Mouse (Mus musculus) layer of hippocampus, adult 18-20 months (tissue): ENCODE results near the gene Adgrg3. TPM values are rescaled to one million over a fixed set of nuclear protein-coding genes. Genes with fewer than 3 reads are reported as not detected.

Experiments used
- DNase-seq, 2 experiments: peaks; one replicate each; pipeline ENCODE4 v3.0.0; 2022; ENCODE audit warnings: low spot score in 2 of 2
- total RNA-seq, 2 experiments: library from RNA; stranded (reverse); gene quantifications; 2 replicates each; pipeline ENCODE4 v1.2.3; 2021

The Adgrg3 gene
- total RNA-seq, 2 experiments from 2014 or later: 0.48 TPM; not detected in 1

- no peak for DNase-seq
These were observed 61.8 kb downstream of the Adgrg3 start for GRCm38 (mm10) chr8:95079305-95079704.

- DNase-seq: peak; percentile 99
These were observed 63.2 kb downstream of the Adgrg3 start, which contains the start of gene Katnb1 for GRCm38 (mm10) chr8:95080381-95081341. TSS of gene Katnb1 (plus strand) at chr8:95081186.

DNA sequence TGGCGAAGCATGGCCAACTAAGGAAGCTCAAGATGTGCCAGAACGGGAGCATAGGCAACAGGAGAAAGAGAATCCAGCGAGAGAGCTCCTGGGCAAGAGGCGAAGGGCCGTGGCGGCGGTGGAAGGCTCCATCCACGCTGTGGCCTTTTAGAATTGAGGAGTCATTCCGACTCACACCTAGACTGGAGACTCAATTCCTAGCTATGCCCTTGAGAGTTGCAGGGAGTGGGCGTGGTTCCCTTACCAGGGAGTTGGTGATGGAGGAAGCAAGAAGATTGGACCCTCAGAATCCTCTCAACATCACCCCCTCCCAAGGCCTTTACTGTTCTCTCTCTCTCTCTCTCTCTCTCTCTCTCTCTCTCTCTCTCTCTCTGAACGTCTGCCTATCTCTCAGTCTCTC lies 64.2 kb downstream of the Adgrg3 start:
- no peak for DNase-seq

DNA sequence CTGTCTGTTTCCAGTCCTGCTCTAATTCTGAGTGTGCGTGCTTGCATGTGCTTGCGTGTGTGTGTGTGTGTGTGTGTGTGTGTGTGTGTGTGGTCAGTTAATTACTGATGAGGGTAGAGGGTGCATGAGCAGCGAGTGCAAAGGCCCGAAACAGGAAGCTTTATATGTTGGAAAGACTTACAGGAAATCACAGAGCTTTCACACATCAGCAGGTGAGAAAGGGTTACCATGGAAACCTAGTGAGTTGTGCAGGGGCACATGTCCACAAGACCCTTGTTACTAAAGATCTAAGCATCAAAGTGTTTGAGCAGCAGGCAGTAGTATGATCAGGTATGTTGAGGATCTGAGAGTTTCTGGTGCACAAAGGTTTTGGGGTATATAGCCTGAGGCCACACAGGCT lies 66.8 kb downstream of the Adgrg3 start:
- no peak for DNase-seq

- no peak for DNase-seq
These were observed 67.4 kb downstream of the Adgrg3 start for GRCm38 (mm10) chr8:95084744-95085431.

DNA sequence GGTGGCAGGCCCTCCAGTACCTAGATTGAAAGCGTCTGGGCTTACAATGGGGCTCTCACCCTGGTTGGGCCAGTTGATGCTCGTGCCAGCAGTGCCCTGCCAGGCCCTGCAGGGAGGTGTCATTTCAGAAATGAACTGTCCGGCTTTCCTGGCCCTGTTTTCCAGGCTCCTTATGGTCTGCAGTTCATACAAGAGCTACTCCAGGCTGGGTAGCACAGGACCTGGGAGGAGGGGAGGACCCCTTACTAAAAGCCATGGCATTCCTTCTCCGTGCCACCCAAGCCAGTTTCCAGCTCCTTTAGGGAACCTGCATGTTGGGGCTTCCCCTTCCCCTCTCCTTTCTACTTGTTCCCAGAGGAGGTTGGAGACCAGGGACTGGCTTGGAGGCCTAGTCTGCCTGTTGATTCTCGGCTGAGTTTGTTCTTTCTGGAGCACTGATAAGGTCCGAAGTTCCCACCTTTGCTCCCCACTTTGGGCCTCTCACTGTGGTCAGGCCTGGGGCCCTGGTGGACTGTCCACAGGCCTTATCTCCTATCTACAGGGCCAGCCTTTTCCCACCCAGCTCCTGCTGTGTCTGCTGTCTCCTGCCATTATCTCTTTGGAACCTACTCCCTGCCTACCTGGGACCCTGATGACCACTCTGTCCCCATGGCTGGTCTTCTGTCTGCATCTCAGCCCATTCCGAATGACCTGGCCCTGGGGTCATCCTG lies 68.1 kb downstream of the Adgrg3 start:
- no peak for DNase-seq

- no peak for DNase-seq
These were observed 76.1 kb downstream of the Adgrg3 start for GRCm38 (mm10) chr8:95093574-95093973.

Other genes with a start within 250 kb of the Adgrg3 start
- gene Cx3cl1, start 245.7 kb upstream of the Adgrg3 start, total RNA-seq: 100 to 1,000 TPM; 400 to 401 TPM
- 1 to 10 TPM; 4.7 to 4.9 TPM for gene Ccl17, start 207.2 kb upstream of the Adgrg3 start, total RNA-seq
- gene Coq9, start 179.4 kb upstream of the Adgrg3 start, total RNA-seq: 10 to 100 TPM; 75.1 to 91.6 TPM
- 10 to 100 TPM; 69.4 to 77.1 TPM for gene Ciapin1, start 179.3 kb upstream of the Adgrg3 start, total RNA-seq
- 10 to 100 TPM; 66.0 to 73.6 TPM for gene Polr2c, start 160.2 kb upstream of the Adgrg3 start, total RNA-seq
- gene Dok4, start 141.4 kb upstream of the Adgrg3 start, total RNA-seq: 10 to 100 TPM; 21.5 to 23.8 TPM
- 1 to 10 TPM; 1.3 to 2.1 TPM for gene Ccdc102a, start 99.6 kb upstream of the Adgrg3 start, total RNA-seq
- under 1 TPM in 1 of 2 experiments, not detected in 1; 0.10 TPM for gene Adgrg5, start 94.0 kb upstream of the Adgrg3 start, total RNA-seq
- gene Adgrg1, start 42.9 kb upstream of the Adgrg3 start, total RNA-seq: 100 to 1,000 TPM; 100 to 108 TPM
- 1 to 10 TPM; 1.7 to 1.8 TPM for gene Drc7, start 37.4 kb downstream of the Adgrg3 start, total RNA-seq
- gene Katnb1, start 63.5 kb downstream of the Adgrg3 start, total RNA-seq: 10 to 100 TPM; 45.1 to 46.3 TPM
- 10 to 100 TPM; 57.0 to 57.2 TPM for gene Kifc3, start 185.1 kb downstream of the Adgrg3 start, total RNA-seq